Mouse (Mus musculus) kidney, embryonic 14.5 days (tissue): ENCODE results near the gene Prkab2. TPM values are rescaled to one million over a fixed set of nuclear protein-coding genes. Genes with fewer than 3 reads are reported as not detected.

Experiments used
- ATAC-seq: fragments of 200-750 bp; cut with Nextera tagmentation; 2 replicates; pipeline ENCODE4 v1.8.0; 2017; ENCODE audit warnings: moderate number of reproducible peaks, mild to moderate bottlenecking, moderate TSS enrichment, moderate library complexity; ENCODE audit not compliant: low FRiP score, low TSS enrichment
- H3K27ac ChIP-seq: fragments of 300-500 bp; sonication (generic); 2 replicates; pipeline ENCODE4 v1.5.1; 2014; ENCODE audit warnings: low read depth, mild to moderate bottlenecking, low read length, moderate library complexity, mixed read lengths
- H3K27me3 ChIP-seq: fragments of 300-500 bp; sonication (generic); 2 replicates; pipeline ENCODE4 v1.6.1; 2014; ENCODE audit warnings: mild to moderate bottlenecking, low read length; ENCODE audit not compliant: control insufficient read depth, insufficient read depth
- H3K36me3 ChIP-seq: fragments of 300-500 bp; sonication (generic); 2 replicates; pipeline ENCODE4 v1.6.1; 2014; ENCODE audit warnings: low read length, mixed read lengths; ENCODE audit not compliant: control insufficient read depth, insufficient read depth
- H3K4me1 ChIP-seq: fragments of 300-500 bp; sonication (generic); 2 replicates; pipeline ENCODE4 v1.6.1; 2014; ENCODE audit warnings: low read length, mixed read lengths; ENCODE audit not compliant: control insufficient read depth, insufficient read depth
- H3K4me2 ChIP-seq: fragments of 300-500 bp; sonication (generic); replicated peaks from 2 replicates; pipeline ENCODE4 v1.6.1; 2014; ENCODE audit warnings: low read depth, mild to moderate bottlenecking, low read length
- H3K4me3 ChIP-seq: fragments of 300-500 bp; sonication (generic); 2 replicates; pipeline ENCODE4 v1.5.1; 2014; ENCODE audit warnings: mild to moderate bottlenecking, low read length
- H3K9ac ChIP-seq: fragments of 300-500 bp; sonication (generic); 2 replicates; pipeline ENCODE4 v1.6.1; 2014; ENCODE audit warnings: low read depth, mild to moderate bottlenecking, low read length, moderate library complexity
- H3K9me3 ChIP-seq: fragments of 300-500 bp; sonication (generic); 2 replicates; pipeline ENCODE4 v1.6.1; 2016; ENCODE audit warnings: low read length; ENCODE audit not compliant: control insufficient read depth
- WGBS: fragments of 180-500 bp; shearing (Covaris S2); extraction: QIAGEN DNeasy Blood & Tissue Kit; methylation state at CpG from one replicate; pipeline ENCODE4 v1.1.7; 2014; 5-methylcytosine and 5-hydroxymethylcytosine counted together
- polyA plus RNA-seq: library from polyadenylated mRNA; unstranded; fragments of >200 nt; fragmentation: Nextera tagmentation; extraction: Ambion mirVana; gene quantifications from 2 replicates; pipeline ENCODE4 v1.2.1, GENCODE M21; 2014

Gene Prkab2
- polyA plus RNA-seq, 1 experiment from 2014 or later, result 4.6 TPM

GRCm38 (mm10) chr3:97693806-97694205, 35.8 kb downstream of the Prkab2 start:
- WGBS, result 90% methylated on average over 6 of the region's 6 CpGs
- Histone ChIP-seq H3K9ac (no peak overlapping the region), H3K27ac (no peak overlapping the region), H3K4me2 (no peak overlapping the region), H3K4me3 (no peak overlapping the region), H3K9me3 (no peaks in the 10 kb centered on the region), H3K27me3 (no peaks in the 10 kb centered on the region), H3K4me1 (no peaks in the 10 kb centered on the region), H3K36me3 (no peaks in the 10 kb centered on the region)
- no peak for ATAC-seq

- H3K27me3 ChIP-seq, result no peaks in the 10 kb centered on the region
- ATAC-seq, result no peak
- H3K27ac ChIP-seq, result no peak overlapping the region
- no peak overlapping the region for H3K4me2 ChIP-seq
- no peak overlapping the region for H3K9ac ChIP-seq
- no peaks in the 10 kb centered on the region for H3K36me3 ChIP-seq
- 85% methylated on average over 9 of the region's 9 CpGs for WGBS
- H3K4me1 ChIP-seq, result no peaks in the 10 kb centered on the region
- H3K9me3 ChIP-seq, result no peaks in the 10 kb centered on the region
- H3K4me3 ChIP-seq, result no peak overlapping the region
These were observed 38.9 kb downstream of the Prkab2 start for GRCm38 (mm10) chr3:97696866-97697265.

GRCm38 (mm10) chr3:97697291-97697690, 39.3 kb downstream of the Prkab2 start:
- Histone ChIP-seq H3K9me3 (no peaks in the 10 kb centered on the region), H3K4me2 (no peak overlapping the region), H3K9ac (no peak overlapping the region), H3K27me3 (no peaks in the 10 kb centered on the region), H3K36me3 (no peaks in the 10 kb centered on the region), H3K4me3 (no peak overlapping the region), H3K4me1 (no peaks in the 10 kb centered on the region), H3K27ac (no peak overlapping the region)
- ATAC-seq, result no peak
- WGBS, result 53% methylated on average over 9 of the region's 9 CpGs

- no peaks in the 10 kb centered on the region for H3K36me3 ChIP-seq
- WGBS, result 84% methylated on average over 3 of the region's 3 CpGs
- no peaks in the 10 kb centered on the region for H3K4me1 ChIP-seq
- no peak for ATAC-seq
- H3K27ac ChIP-seq, result no peak overlapping the region
- no peak overlapping the region for H3K4me2 ChIP-seq
- H3K9me3 ChIP-seq, result no peaks in the 10 kb centered on the region
- no peak overlapping the region for H3K9ac ChIP-seq
- no peak overlapping the region for H3K4me3 ChIP-seq
- no peaks in the 10 kb centered on the region for H3K27me3 ChIP-seq
These were observed 41.1 kb downstream of the Prkab2 start for GRCm38 (mm10) chr3:97699061-97699460.

- H3K4me2 ChIP-seq, result no peak overlapping the region
- 53% methylated on average over 3 of the region's 3 CpGs for WGBS
- no peaks in the 10 kb centered on the region for H3K9me3 ChIP-seq
- H3K27ac ChIP-seq, result no peak overlapping the region
- no peaks in the 10 kb centered on the region for H3K27me3 ChIP-seq
- H3K36me3 ChIP-seq, result no peaks in the 10 kb centered on the region
- no peak for ATAC-seq
- H3K4me3 ChIP-seq, result no peak overlapping the region
- H3K9ac ChIP-seq, result no peak overlapping the region
- no peaks in the 10 kb centered on the region for H3K4me1 ChIP-seq
These were observed 43.2 kb downstream of the Prkab2 start for GRCm38 (mm10) chr3:97701198-97701597.

- ATAC-seq, result no peak
- H3K4me1 ChIP-seq, result no peaks in the 10 kb centered on the region
- no peak overlapping the region for H3K4me2 ChIP-seq
- H3K9me3 ChIP-seq, result no peaks in the 10 kb centered on the region
- no peak overlapping the region for H3K4me3 ChIP-seq
- no peak overlapping the region for H3K9ac ChIP-seq
- no peaks in the 10 kb centered on the region for H3K27me3 ChIP-seq
- no peaks in the 10 kb centered on the region for H3K36me3 ChIP-seq
- 91% methylated on average over 11 of the region's 11 CpGs for WGBS
- no peak overlapping the region for H3K27ac ChIP-seq
These were observed 44.6 kb downstream of the Prkab2 start for GRCm38 (mm10) chr3:97702448-97703080.

GRCm38 (mm10) chr3:97705508-97705907, 47.5 kb downstream of the Prkab2 start:
- ATAC-seq, result no peak
- H3K27ac ChIP-seq, result no peak overlapping the region
- no peak overlapping the region for H3K4me3 ChIP-seq
- no peaks in the 10 kb centered on the region for H3K9me3 ChIP-seq
- H3K9ac ChIP-seq, result no peak overlapping the region
- no peaks in the 10 kb centered on the region for H3K36me3 ChIP-seq
- H3K27me3 ChIP-seq, result no peaks in the 10 kb centered on the region
- 84% methylated on average over 3 of the region's 3 CpGs for WGBS
- no peaks in the 10 kb centered on the region for H3K4me1 ChIP-seq
- H3K4me2 ChIP-seq, result no peak overlapping the region

- ATAC-seq, result no peak
- no peaks in the 10 kb centered on the region for H3K36me3 ChIP-seq
- no peaks in the 10 kb centered on the region for H3K27me3 ChIP-seq
- H3K9ac ChIP-seq, result no peak overlapping the region
- H3K4me1 ChIP-seq, result no peaks in the 10 kb centered on the region
- H3K9me3 ChIP-seq, result no peaks in the 10 kb centered on the region
- no peak overlapping the region for H3K4me2 ChIP-seq
- WGBS, result 84% methylated on average over 4 of the region's 4 CpGs
- H3K27ac ChIP-seq, result no peak overlapping the region
- no peak overlapping the region for H3K4me3 ChIP-seq
These were observed 48.6 kb downstream of the Prkab2 start for GRCm38 (mm10) chr3:97706561-97706960.

GRCm38 (mm10) chr3:97710134-97710533, 52.1 kb downstream of the Prkab2 start:
- H3K4me2 ChIP-seq, result no peak overlapping the region
- no peak overlapping the region for H3K4me3 ChIP-seq
- H3K27ac ChIP-seq, result no peak overlapping the region
- ATAC-seq, result no peak
- H3K36me3 ChIP-seq, result no peaks in the 10 kb centered on the region
- H3K9ac ChIP-seq, result no peak overlapping the region
- no peaks in the 10 kb centered on the region for H3K27me3 ChIP-seq
- H3K4me1 ChIP-seq, result no peaks in the 10 kb centered on the region
- 92% methylated on average over 11 of the region's 11 CpGs for WGBS
- H3K9me3 ChIP-seq, result no peaks in the 10 kb centered on the region
